Mouse (Mus musculus): Measurements from ENCODE around the gene Rubcnl.

Gene Rubcnl

GRCm38 (mm10) chr14:75071091-75071490 lies 55.3 kb downstream of the Rubcnl start:
- no peak for DNase-seq

DNA sequence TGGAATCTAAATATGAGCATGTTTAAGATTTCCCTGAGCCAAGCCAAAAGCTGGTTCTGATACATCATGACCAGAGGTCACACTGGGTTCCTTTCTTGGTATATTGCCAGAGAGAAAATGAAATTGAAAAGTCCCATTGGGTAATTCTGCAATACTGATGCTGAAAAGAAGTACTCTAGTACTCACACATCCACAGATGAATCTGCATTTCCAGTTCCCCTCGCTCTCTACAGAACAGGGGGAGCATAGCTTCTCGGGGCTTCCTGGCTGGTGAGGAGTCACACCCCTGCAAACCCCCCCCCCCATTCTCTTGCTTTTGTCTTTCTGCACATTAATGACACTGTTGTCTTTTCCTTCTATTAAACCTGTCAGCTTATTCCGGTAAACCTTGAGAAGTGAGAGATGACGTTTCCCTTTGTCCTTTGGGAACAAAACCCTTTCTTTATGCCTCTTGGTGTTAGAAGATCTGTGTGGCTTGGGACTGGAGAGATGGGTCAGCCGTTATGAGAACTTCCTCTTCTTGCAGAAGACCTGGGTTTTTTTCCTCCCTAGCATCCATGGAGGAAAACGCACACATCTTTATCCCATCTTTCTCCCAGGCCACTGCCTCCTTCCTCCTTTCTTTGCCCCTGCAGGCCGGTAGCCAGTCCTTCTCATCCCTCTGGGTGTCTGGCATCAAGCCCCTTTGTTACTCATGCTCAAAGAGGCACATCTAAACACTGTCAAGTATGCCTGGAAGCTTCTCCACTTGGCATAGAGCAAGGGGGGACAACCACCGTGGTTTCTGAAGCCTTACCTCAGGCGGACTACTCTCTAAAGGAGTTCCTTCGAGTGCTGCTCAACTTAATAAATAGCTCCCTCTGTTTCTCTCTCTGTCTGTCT lies 59.7 kb downstream of the Rubcnl start:
- DNase-seq, result no peak

GRCm38 (mm10) chr14:75077946-75078345 lies 62.1 kb downstream of the Rubcnl start:
- DNase-seq, result no peak
